Mouse (Mus musculus) ES-E14 (cell line): Measurements from ENCODE around the gene Lrrc56.

Experiments used
- CHD2 ChIP-seq: IDR thresholded peaks from 2 replicates; pipeline ENCODE4 v1.6.1; 2014; ENCODE audit warnings: mild to moderate bottlenecking, low read depth, low read length, inconsistent platforms
- HCFC1 ChIP-seq: IDR thresholded peaks from 2 replicates; pipeline ENCODE4 v1.6.1; 2012; ENCODE audit warnings: low read length, inconsistent platforms, borderline replicate concordance; ENCODE audit not compliant: insufficient read depth
- ZC3H11A ChIP-seq: IDR thresholded peaks from 2 replicates; pipeline ENCODE4 v1.6.1; 2012; ENCODE audit warnings: low read depth, mild to moderate bottlenecking, inconsistent platforms, low read length, borderline replicate concordance
- ZNF384 ChIP-seq: IDR thresholded peaks from 2 replicates; pipeline ENCODE4 v1.6.1; 2012; ENCODE audit warnings: low read depth, low read length, inconsistent platforms

GRCm38 (mm10) chr7:141228279-141229067 lies 34.5 kb downstream of the Lrrc56 start, which contains the start of gene Phrf1:
- TF ChIP-seq HCFC1 (peak; percentile 74), ZNF384 (no peak), CHD2 (no peak), ZC3H11A (0 out of 2 replicates have a peak, but pooled peaks have one; percentile 19)
